Mouse (Mus musculus): ENCODE data around the gene Cdyl2.

Cdyl2 gene

GRCm38 (mm10) chr8:116621158-116621961, 111.4 kb downstream of the Cdyl2 start:
- DNase-seq (ENCODE audit: low spot score) = no peak

- no peak for DNase-seq (ENCODE audit: low spot score)
Measured at GRCm38 (mm10) chr8:116619686-116620320, 113.0 kb downstream of the Cdyl2 start.

GRCm38 (mm10) chr8:116619221-116619620, 113.6 kb downstream of the Cdyl2 start:
- DNase-seq (ENCODE audit: low spot score) = no peak

GRCm38 (mm10) chr8:116618797-116619196, 114.0 kb downstream of the Cdyl2 start:
- no peak for DNase-seq (ENCODE audit: low spot score)

GRCm38 (mm10) chr8:116617891-116618290, 114.9 kb downstream of the Cdyl2 start:
- DNase-seq (ENCODE audit: low spot score) = no peak

GRCm38 (mm10) chr8:116616369-116616768, 116.4 kb downstream of the Cdyl2 start:
- no peak for DNase-seq (ENCODE audit: low spot score)

- no peak for DNase-seq (ENCODE audit: low spot score)
Measured at GRCm38 (mm10) chr8:116614901-116615300, 117.9 kb downstream of the Cdyl2 start.

GRCm38 (mm10) chr8:116606171-116606570, 126.6 kb downstream of the Cdyl2 start:
- no peak for DNase-seq (ENCODE audit: low spot score)

GRCm38 (mm10) chr8:116602806-116603205, 130.0 kb downstream of the Cdyl2 start:
- no peak for DNase-seq (ENCODE audit: low spot score)

GRCm38 (mm10) chr8:116599728-116600127, 133.1 kb downstream of the Cdyl2 start:
- no peak for DNase-seq (ENCODE audit: low spot score)

GRCm38 (mm10) chr8:116591226-116591625, 141.6 kb downstream of the Cdyl2 start:
- no peak for DNase-seq (ENCODE audit: low spot score)

- DNase-seq (ENCODE audit: low spot score) = no peak
Measured at GRCm38 (mm10) chr8:116590546-116590945, 142.2 kb downstream of the Cdyl2 start.

- DNase-seq (ENCODE audit: low spot score) = no peak
Measured at GRCm38 (mm10) chr8:116590106-116590505, 142.7 kb downstream of the Cdyl2 start.

- no peak for DNase-seq (ENCODE audit: low spot score)
Measured at GRCm38 (mm10) chr8:116587616-116588468, 144.9 kb downstream of the Cdyl2 start.

- peak; percentile 19 for DNase-seq (ENCODE audit: low spot score)
Measured at GRCm38 (mm10) chr8:116581318-116582019, 151.3 kb downstream of the Cdyl2 start.

- no peak for DNase-seq (ENCODE audit: low spot score)
Measured at GRCm38 (mm10) chr8:116576732-116577131, 156.1 kb downstream of the Cdyl2 start.

- no peak for DNase-seq (ENCODE audit: low spot score)
Measured at GRCm38 (mm10) chr8:116573085-116573484, 159.7 kb downstream of the Cdyl2 start.

- DNase-seq (ENCODE audit: low spot score) = no peak
Measured at GRCm38 (mm10) chr8:116552778-116553177, 180.0 kb downstream of the Cdyl2 start.

- DNase-seq (ENCODE audit: low spot score) = no peak
Measured at GRCm38 (mm10) chr8:116552255-116552654, 180.5 kb downstream of the Cdyl2 start.

GRCm38 (mm10) chr8:116543366-116543765, 189.4 kb downstream of the Cdyl2 start:
- no peak for DNase-seq (ENCODE audit: low spot score)

GRCm38 (mm10) chr8:116542842-116543241, 189.9 kb downstream of the Cdyl2 start:
- no peak for DNase-seq (ENCODE audit: low spot score)

- DNase-seq (ENCODE audit: low spot score) = no peak
Measured at GRCm38 (mm10) chr8:116540136-116540535, 192.7 kb downstream of the Cdyl2 start.

Data from yolk sac, embryonic 10.5 days (tissue).